In the genomic region with DNA sequence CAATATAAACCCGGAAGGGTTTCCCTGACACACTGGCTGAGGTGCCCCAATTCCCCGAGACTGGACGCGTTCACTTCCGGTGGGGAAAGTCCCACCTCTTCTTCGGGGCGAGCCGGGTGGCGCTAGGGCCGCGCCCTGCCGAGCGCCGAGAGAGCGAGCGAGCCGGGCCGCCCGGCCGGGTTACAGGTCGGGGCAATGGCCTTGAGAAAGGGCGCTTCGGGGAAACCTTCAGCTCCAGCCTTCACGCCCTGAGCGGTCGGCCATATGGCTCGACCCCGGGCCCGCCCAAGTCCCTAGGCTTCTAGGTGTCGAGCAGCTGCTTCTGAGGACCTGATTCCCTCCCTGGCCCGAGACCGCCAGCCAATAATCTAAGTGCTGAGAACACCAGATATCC, we compare ENCODE assay signal across 8 mouse cellular contexts. TPM values are rescaled to one million over a fixed set of nuclear protein-coding genes. Genes with fewer than 3 reads are reported as not detected.
DNase-seq lines count a peak whose midpoint lies in the region; ATAC-seq and TF ChIP-seq lines count a peak whose summit lies in the region.

No protein-coding gene starts in this region.

- no peaks in the 10 kb centered on the region for H3K27me3 ChIP-seq in erythroblast, embryonic 14.5 days (ENCODE audit: control insufficient read depth)
- no peaks in the 10 kb centered on the region for H3K27me3 ChIP-seq in heart, embryonic 13.5 days (replicated peaks)
- no peaks in the 10 kb centered on the region for H3K27me3 ChIP-seq in liver, embryonic 14.5 days (ENCODE audit: control insufficient read depth, insufficient read depth, low read length)
- H3K27me3 ChIP-seq in neural tube, embryonic 12.5 days (replicated peaks), result no peaks in the 10 kb centered on the region
- H3K27me3 ChIP-seq in stomach, postnatal 0 days (ENCODE audit: control insufficient read depth, insufficient read depth, low read length), result no peaks in the 10 kb centered on the region

- peak; percentile 69; the same call in 1 of the 2 replicates for TF ChIP-seq POLR2A in brain, embryonic 14.5 days (IDR thresholded peaks at IDR 0.05; ENCODE audit: borderline replicate concordance, extremely low read depth, insufficient read depth, insufficient read length, poor library complexity, severe bottlenecking)

- H3K4me2 ChIP-seq in heart, embryonic 13.5 days, result peak overlapping the region; percentile 72
- peak overlapping the region; percentile 67 for H3K4me2 ChIP-seq in liver, embryonic 14.5 days (ENCODE audit: low read depth)
- peak overlapping the region; percentile 62 for H3K4me2 ChIP-seq in neural tube, embryonic 12.5 days (replicated peaks)
- H3K4me2 ChIP-seq in stomach, postnatal 0 days (replicated peaks; ENCODE audit: low read depth), result peak overlapping the region; percentile 55

- peaks cover 17% of the 10 kb centered on the region for H3K36me3 ChIP-seq in erythroblast, embryonic 14.5 days (ENCODE audit: control insufficient read depth)
- peaks cover 11% of the 10 kb centered on the region for H3K36me3 ChIP-seq in heart, embryonic 13.5 days
- H3K36me3 ChIP-seq in liver, embryonic 14.5 days (replicated peaks; ENCODE audit: control insufficient read depth, insufficient read depth, low read depth), result no peaks in the 10 kb centered on the region; the same call in 1 of the 2 replicates
- H3K36me3 ChIP-seq in neural tube, embryonic 12.5 days, result no peaks in the 10 kb centered on the region
- H3K36me3 ChIP-seq in stomach, postnatal 0 days (ENCODE audit: control insufficient read depth, insufficient read depth, low read length), result no peaks in the 10 kb centered on the region

- peak overlapping the region; percentile 91 for H3K9ac ChIP-seq in heart, embryonic 13.5 days
- H3K9ac ChIP-seq in liver, embryonic 14.5 days (replicated peaks), result peak overlapping the region; percentile 81
- H3K9ac ChIP-seq in neural tube, embryonic 12.5 days, result peak overlapping the region; percentile 86
- H3K9ac ChIP-seq in stomach, postnatal 0 days (ENCODE audit: low read length), result peak overlapping the region; percentile 74

- 13% methylated on average over 32 of the region's 32 CpGs for WGBS in heart, embryonic 13.5 days
- WGBS in liver, embryonic 14.5 days (ENCODE audit: insufficient replicate concordance), result 7% methylated on average over 28 of the region's 32 CpGs
- WGBS in neural tube, embryonic 12.5 days, result 14% methylated on average over 31 of the region's 32 CpGs
- 38% methylated on average over 24 of the region's 32 CpGs for WGBS in stomach, postnatal 0 days

- TF ChIP-seq EP300 in liver, embryonic 14.5 days (IDR thresholded peaks at IDR 0.05; ENCODE audit: low read depth), result no peak
- no peak for TF ChIP-seq EP300 in stomach, postnatal 0 days (optimal IDR thresholded peaks at IDR 0.05)

- TF ChIP-seq CTCF in brain, embryonic 14.5 days (IDR thresholded peaks at IDR 0.05; ENCODE audit: borderline replicate concordance, extremely low read depth, insufficient read depth, insufficient read length), result no peak
- no peak for TF ChIP-seq CTCF in liver, embryonic 14.5 days (IDR thresholded peaks at IDR 0.05; ENCODE audit: low read depth)
- TF ChIP-seq CTCF in stomach, postnatal 0 days (IDR thresholded peaks at IDR 0.05; ENCODE audit: low read depth), result no peak

- peaks cover 19% of the 10 kb centered on the region for H3K4me1 ChIP-seq in erythroblast, embryonic 14.5 days (ENCODE audit: control insufficient read depth)
- peaks cover 16% of the 10 kb centered on the region for H3K4me1 ChIP-seq in heart, embryonic 13.5 days
- H3K4me1 ChIP-seq in liver, embryonic 14.5 days (replicated peaks; ENCODE audit: control insufficient read depth in 2 of 2, insufficient read depth in 2 of 2, low read length in 1 of 2), result peaks cover 5 to 7% of the 10 kb centered on the region in 2 experiments; a peak in 3 of 4 replicates
- no peaks in the 10 kb centered on the region for H3K4me1 ChIP-seq in neural tube, embryonic 12.5 days
- H3K4me1 ChIP-seq in stomach, postnatal 0 days (replicated peaks; ENCODE audit: control insufficient read depth, insufficient read depth), result no peaks in the 10 kb centered on the region

- peak overlapping the region; percentile 80 for H3K4me3 ChIP-seq in erythroblast, embryonic 14.5 days (replicated peaks)
- peak overlapping the region; percentile 62 for H3K4me3 ChIP-seq in heart, embryonic 13.5 days
- H3K4me3 ChIP-seq in liver, embryonic 14.5 days (ENCODE audit: insufficient read depth in 1 of 2, low read depth in 2 of 2, low read length in 2 of 2), result peak overlapping the region; percentile 69 to 90
- peak overlapping the region; percentile 56 for H3K4me3 ChIP-seq in neural tube, embryonic 12.5 days
- peak overlapping the region; percentile 60 for H3K4me3 ChIP-seq in stomach, postnatal 0 days (ENCODE audit: low read depth, low read length)

- peak; percentile 60 to 64 for DNase-seq in CD8-positive naive resting alpha-beta T cell, adult 2 months (ENCODE audit: low read depth in 2 of 2, low spot score in 2 of 2)
- peak; percentile 85 for DNase-seq in brain, embryonic 14.5 days (ENCODE audit: low read depth)
- peak; percentile 78 for DNase-seq in kidney, postnatal 10 days
- DNase-seq in liver, embryonic 14.5 days (ENCODE audit: low read depth in 3 of 3, low spot score in 3 of 3), result peak; percentile 59 to 72 (median 64)
- DNase-seq in stomach, postnatal 0 days (ENCODE audit: low spot score), result peak; percentile 80

- ATAC-seq in heart, embryonic 13.5 days (ENCODE audit: extremely low read depth, insufficient number of reproducible peaks, low FRiP score, low TSS enrichment), result peak; percentile 63; the same call in 1 of the 2 replicates
- peak; percentile 83 for ATAC-seq in liver, embryonic 14.5 days (ENCODE audit: insufficient read depth)
- ATAC-seq in neural tube, embryonic 12.5 days (ENCODE audit: low FRiP score, low read depth), result peak; percentile 92
- peak; percentile 95 for ATAC-seq in stomach, postnatal 0 days (ENCODE audit: low FRiP score, low TSS enrichment)

- peaks cover 2% of the 10 kb centered on the region; the same call in 1 of the 2 replicates for H3K9me3 ChIP-seq in erythroblast, embryonic 14.5 days (ENCODE audit: control insufficient read depth, low read length)
- no peaks in the 10 kb centered on the region for H3K9me3 ChIP-seq in heart, embryonic 13.5 days
- no peaks in the 10 kb centered on the region for H3K9me3 ChIP-seq in liver, embryonic 14.5 days (ENCODE audit: control insufficient read depth, low read length)
- no peaks in the 10 kb centered on the region for H3K9me3 ChIP-seq in neural tube, embryonic 12.5 days
- no peaks in the 10 kb centered on the region for H3K9me3 ChIP-seq in stomach, postnatal 0 days (ENCODE audit: control insufficient read depth, low read length)

- H3K27ac ChIP-seq in heart, embryonic 13.5 days (replicated peaks), result peak overlapping the region; percentile 98
- peak overlapping the region; percentile 68 for H3K27ac ChIP-seq in liver, embryonic 14.5 days
- no peak overlapping the region for H3K27ac ChIP-seq in neural tube, embryonic 12.5 days
- peak overlapping the region; percentile 95 for H3K27ac ChIP-seq in stomach, postnatal 0 days (replicated peaks)

RNA-seq across cellular contexts. Expression of gene Rap2c, which starts 1.0 kb away (rescaled TPM):
- polyA plus RNA-seq in brain, embryonic 14.5 days (2012; rRNA removed), result 25.6 and 30.2 TPM in 2 replicates
- 0.02 and 0.06 TPM in 2 replicates for polyA plus RNA-seq in erythroblast, embryonic 14.5 days (2012)
- 16.5 and 17.8 TPM in 2 replicates for polyA plus RNA-seq in heart, embryonic 13.5 days (2015; fragmentation: Nextera tagmentation; extraction: Ambion mirVana)
- 6.0 and 8.2 TPM in 2 replicates for polyA plus RNA-seq in liver, embryonic 14.5 days (2012; rRNA removed)
- polyA plus RNA-seq in liver, embryonic 14.5 days (2014; fragmentation: Nextera tagmentation; extraction: Ambion mirVana), result 9.9 and 10.2 TPM in 2 replicates
- polyA plus RNA-seq in neural tube, embryonic 12.5 days (2016; fragmentation: Nextera tagmentation; extraction: Ambion mirVana), result 25.0 and 25.8 TPM in 2 replicates
- polyA plus RNA-seq in stomach, postnatal 0 days (2015; fragmentation: Nextera tagmentation; extraction: Ambion mirVana), result 10.7 and 11.2 TPM in 2 replicates
